Mouse (Mus musculus): ENCODE measurements around the gene Adipor2.

Adipor2 gene

GRCm38 (mm10) chr6:119420357-119420756 is 2.9 kb upstream of the Adipor2 start:
- no peak for DNase-seq (ENCODE audit: low spot score in 2 of 2)

- no peak for DNase-seq (ENCODE audit: low spot score in 2 of 2)
Observed at GRCm38 (mm10) chr6:119419412-119419811, 1.9 kb upstream of the Adipor2 start.

- DNase-seq (ENCODE audit: low spot score in 2 of 2) = peak; percentile 45 to 47
Observed at GRCm38 (mm10) chr6:119418392-119419251, 1.1 kb upstream of the Adipor2 start.

GRCm38 (mm10) chr6:119417821-119418220 is 317 bp upstream of the Adipor2 start:
- no peak for DNase-seq (ENCODE audit: low spot score in 2 of 2)

DNA sequence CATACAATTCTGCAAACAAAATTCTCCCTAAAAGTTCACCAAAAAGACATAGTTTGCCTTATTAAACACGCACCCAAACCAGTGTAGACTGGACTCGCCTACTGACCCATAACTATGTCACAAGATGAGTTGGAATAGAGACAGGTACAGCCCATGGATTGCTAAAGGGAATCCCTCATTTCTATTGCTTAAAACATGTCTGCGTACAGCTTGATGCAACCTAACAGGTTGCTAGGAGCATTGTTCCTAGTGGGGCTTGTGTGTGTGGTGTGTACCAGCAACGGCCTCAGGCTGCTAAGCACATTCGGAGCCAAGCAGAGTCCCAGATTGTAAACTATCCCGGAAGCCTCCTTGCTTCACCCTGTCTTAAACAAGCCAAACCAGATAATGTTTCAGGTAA is 861 bp downstream of the Adipor2 start:
- no peak for DNase-seq (ENCODE audit: low spot score in 2 of 2)

GRCm38 (mm10) chr6:119414262-119415043 is 3.1 kb downstream of the Adipor2 start:
- DNase-seq (ENCODE audit: low spot score in 2 of 2) = no peak

GRCm38 (mm10) chr6:119412588-119412987 is 4.9 kb downstream of the Adipor2 start:
- no peak for DNase-seq (ENCODE audit: low spot score in 2 of 2)

DNA sequence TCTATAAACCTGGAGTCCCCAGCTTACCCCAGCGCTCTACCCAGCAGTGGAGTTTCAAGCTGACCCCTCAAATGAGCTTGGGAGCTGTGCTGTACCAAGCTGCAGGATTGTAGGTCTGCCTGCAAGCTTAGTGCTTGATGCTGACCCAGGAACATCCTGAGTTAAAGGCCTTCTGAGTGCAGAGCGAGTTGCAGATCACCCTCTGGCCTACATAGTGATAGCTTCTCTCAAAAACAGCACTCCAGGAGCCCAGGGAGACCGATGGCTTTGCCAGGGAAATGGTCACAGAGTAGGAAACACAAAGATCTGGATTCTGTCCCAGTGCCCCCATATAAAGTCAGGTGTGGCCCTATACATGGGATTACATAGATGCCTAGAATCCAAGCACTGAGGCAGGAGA is 6.0 kb downstream of the Adipor2 start:
- DNase-seq (ENCODE audit: low spot score in 2 of 2) = no peak

DNA sequence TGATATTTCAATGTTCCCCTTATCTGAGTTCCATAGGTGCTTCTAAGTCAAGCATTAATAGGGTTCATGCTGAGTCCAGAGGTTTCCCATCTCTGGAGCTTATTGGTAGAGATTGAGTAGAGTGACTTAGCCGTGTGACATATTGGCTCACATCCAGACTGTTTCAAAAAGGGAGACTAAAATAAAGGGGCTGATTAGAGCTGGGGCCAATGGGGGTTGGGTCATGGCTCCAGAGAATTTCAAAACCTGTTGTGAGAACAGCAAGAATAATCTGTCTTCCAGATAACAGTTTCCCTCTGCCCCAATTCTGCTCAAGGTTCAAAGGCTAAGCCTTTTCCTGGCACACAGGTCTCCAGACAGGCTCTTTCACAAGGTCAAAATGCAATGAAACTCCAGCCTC is 7.7 kb downstream of the Adipor2 start:
- no peak for DNase-seq (ENCODE audit: low spot score in 2 of 2)

- DNase-seq (ENCODE audit: low spot score in 2 of 2) = no peak
Observed at GRCm38 (mm10) chr6:119408582-119408981, 8.9 kb downstream of the Adipor2 start.

- no peak for DNase-seq (ENCODE audit: low spot score in 2 of 2)
Observed at GRCm38 (mm10) chr6:119407818-119408217, 9.7 kb downstream of the Adipor2 start.

DNA sequence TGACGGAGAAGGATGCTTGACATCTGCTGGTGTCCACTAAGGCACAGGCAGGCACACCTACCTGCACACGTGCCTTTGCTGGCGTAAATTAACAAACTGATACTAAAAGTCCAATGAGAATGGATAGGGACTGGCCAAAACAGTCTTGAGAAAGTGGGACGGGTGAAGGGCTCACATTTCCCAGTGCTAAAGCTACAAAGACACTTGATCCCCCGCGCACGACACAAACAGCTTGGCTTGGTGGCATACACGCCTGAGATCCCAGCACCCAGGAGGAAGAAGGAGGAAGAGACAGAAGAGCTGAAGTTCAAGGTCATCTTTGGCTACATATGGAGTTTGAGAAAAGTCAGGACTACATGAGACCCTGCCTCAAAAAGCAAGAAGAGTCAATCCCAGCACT is 11.0 kb downstream of the Adipor2 start:
- no peak for DNase-seq (ENCODE audit: low spot score in 2 of 2)

GRCm38 (mm10) chr6:119405310-119405709 is 12.2 kb downstream of the Adipor2 start:
- DNase-seq (ENCODE audit: low spot score in 2 of 2) = no peak

DNA sequence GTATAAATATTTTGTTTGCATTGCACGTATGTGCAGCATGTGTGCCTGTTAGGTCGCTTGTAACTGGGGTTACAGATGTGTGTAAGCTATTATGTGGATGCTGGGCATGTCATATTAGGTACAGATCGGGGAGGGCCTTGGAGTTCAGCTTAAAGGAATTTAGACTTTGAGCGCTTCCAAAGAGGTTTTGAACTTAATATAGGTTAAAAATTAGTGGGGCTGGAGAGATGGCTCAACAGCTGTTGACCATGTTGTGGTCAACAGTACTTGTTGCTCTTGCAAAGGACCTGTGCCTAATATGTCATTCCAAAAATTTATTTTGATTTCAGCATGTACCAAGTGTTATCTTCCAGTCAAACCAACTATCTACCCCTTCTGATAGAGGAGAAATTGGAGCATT is 12.7 kb downstream of the Adipor2 start:
- no peak for DNase-seq (ENCODE audit: low spot score in 2 of 2)

DNA sequence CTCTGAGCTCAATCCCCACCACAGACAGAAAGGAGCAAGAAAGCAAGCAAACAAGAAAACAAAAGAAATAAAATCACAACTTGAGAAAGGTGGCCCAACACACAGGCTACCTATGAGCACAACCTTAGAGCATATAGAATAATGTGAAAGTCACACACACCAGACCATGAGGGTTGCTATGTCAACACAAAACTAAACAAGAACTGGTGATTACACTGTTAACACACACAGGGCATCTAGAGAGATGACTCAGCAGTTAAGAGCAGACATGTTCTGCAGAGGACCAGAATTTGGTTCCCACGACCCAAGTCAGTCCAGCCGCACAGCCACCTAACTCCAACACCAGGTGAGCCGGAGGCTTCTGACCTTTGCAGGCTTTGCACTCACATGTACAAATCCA is 14.5 kb downstream of the Adipor2 start:
- no peak for DNase-seq (ENCODE audit: low spot score in 2 of 2)

DNA sequence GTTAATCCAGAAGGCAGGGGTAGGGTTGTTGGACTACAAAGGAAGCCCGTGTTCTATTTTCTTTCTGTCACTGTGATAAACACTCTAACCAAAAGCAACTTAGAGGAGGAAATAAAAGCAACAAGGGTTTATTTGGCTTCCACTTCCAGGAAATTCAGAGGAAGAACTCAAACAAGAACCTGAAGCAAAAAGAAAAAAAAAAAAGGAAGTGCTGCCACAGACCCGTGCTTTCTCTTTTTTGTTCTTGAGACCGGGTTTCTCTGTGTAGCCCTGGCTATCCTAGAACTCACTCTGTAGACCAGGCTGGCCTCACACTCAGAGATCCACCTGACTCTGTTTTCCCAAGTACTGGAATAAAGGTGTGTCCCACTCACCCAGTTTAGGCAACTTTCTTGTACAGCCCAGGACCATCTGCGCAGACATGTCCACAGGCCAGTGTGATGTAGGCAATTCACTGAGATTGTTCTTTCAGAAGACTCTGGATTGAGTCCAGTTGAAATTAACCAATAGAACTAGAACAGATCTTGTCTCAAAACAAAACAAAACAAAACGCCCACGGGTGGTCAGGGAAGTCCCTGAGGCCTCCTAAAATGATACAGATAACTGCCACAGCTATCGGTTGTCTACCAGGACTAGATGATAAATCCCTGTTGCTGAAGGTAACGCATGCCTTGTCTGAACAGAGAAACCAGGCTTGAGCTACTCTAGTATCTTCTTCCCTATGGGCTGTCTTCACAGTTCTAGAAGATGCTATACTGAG is 15.8 kb downstream of the Adipor2 start:
- DNase-seq (ENCODE audit: low spot score in 2 of 2) = no peak

DNA sequence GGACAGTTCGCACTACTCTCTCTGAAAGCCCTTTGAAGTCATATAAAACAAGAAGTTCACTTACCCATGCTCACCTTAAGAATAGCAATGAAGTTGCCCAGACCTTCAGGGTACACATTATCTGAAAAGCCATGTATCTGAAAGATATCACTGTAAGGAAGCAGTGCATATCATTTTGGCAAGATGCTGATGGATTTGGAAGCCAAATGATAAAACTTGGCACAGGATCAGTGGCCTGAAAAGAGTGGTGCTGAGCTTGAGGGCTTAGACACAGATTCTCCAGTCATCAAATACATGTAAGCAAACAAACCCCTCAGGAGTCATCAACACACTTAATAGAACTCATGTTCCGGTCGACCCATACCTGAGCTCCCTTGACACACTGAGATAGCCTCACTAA is 16.9 kb downstream of the Adipor2 start:
- DNase-seq (ENCODE audit: low spot score in 2 of 2) = no peak

DNA sequence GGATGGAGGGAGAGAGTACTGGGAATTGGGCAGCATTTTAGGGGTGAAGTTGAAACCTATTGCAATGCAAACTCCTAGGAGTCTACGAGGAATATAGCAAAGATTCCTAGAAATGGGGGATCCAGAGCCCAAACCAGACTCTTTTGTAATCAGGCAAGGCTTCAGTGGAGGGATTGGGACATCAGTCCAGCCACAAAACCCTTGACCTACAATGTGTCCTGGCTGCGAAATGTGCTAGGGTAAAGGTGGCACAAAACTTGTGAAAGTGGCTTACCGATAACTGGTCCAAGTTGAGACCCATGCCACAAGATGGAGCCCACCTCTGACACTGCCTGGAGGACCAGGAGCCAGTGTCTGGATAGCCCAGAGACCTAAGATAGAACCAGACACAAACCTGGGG is 18.1 kb downstream of the Adipor2 start:
- DNase-seq (ENCODE audit: low spot score in 2 of 2) = no peak

- peak in 1 of 2 experiments; percentile 29 for DNase-seq (ENCODE audit: low spot score in 2 of 2)
Observed at GRCm38 (mm10) chr6:119396309-119396634, 21.2 kb downstream of the Adipor2 start.

DNA sequence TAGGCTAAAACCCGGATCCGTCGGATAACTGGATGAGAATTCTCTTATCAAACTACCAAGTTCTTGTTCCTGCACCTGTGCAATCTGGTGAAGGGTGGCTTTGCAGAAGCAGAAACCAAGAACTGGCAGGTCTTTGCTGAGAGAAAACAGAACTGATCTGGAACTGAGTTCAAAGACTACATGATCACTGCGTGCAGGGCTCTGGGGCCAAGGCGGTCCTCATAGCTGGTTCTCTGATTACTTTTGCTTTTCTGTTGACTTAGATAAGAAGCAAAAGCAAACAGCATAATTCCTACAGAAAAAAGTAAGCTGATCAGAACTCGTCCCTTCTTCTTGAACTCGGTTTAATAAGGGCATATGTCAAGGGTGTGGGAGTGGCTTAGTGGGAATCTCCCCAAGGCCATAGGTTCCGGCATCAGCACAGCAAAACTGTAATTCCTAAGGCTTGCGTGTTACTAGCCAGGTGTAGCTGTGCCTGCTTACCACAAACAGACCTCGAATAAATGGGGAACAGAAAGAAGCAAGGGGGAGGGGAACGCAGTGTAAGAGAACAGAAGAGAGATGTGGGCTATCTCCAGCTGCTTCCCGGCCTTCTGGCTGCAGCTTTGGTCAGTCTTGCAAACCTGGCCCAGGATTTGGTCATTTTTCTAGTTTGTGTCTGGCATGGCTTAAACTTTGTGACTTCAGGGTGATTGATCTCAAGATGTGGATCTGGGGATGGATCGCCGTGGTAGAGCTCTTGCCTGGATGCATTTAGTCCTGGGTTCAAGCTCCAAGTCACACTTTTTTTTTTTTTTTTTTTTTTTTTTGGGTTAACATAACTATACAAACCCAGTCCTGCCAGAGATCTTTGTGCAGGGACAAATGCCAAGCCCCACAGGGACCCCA is 21.8 kb downstream of the Adipor2 start:
- DNase-seq (ENCODE audit: low spot score in 2 of 2) = no peak

DNA sequence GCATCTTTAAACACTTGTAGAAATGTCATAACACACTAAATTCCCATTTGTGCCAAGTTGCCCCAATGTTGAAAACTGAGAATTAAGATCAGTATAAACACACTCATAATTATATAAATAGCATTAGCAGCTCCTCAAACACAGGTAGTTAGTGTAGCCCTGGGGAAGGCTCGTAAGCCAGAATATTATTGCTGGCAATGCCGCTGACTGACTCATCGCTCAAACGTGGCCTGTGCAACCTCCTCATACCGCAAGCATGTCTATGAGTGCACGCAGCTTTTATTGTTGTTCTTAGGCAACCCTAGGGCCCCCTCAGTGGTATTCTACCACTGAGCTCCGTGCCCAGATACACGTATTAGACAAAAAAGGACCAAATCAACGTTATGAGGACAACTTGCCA is 24.7 kb downstream of the Adipor2 start:
- no peak for DNase-seq (ENCODE audit: low spot score in 2 of 2)
